Mouse (Mus musculus) MEL (cell line): ENCODE measurements around the gene Olfr1012. TPM values are rescaled to one million over a fixed set of nuclear protein-coding genes. Genes with fewer than 3 reads are reported as not detected.

Source experiments
- polyA plus RNA-seq, 2 experiments: library from polyadenylated mRNA; stranded (reverse) in 1 of 2; unstranded in 1 of 2; fragments of >175 nt in 1 of 2; fragments of >200 nt in 1 of 2; gene quantifications; 2 replicates each; pipeline versions ENCODE4 v1.2.1 to v1.2.4; 2012; ENCODE audit warnings: low replicate concordance in 2 of 2, low read depth in 1 of 2; ENCODE audit not compliant: insufficient read length in 2 of 2, insufficient read depth in 1 of 2, missing spikeins in 1 of 2
- total RNA-seq: library from RNA; depleted of rRNA; stranded (reverse); fragments of 300-350 nt; gene quantifications from 2 replicates; pipeline ENCODE4 v1.2.3, GENCODE M21; 2012; rRNA removed

Olfr1012 gene
- total and polyA plus RNA-seq, 3 experiments = not detected

Other genes with a start within 250 kb of the Olfr1012 start
- gene 4833423E24Rik, start 243.7 kb downstream of the Olfr1012 start, total RNA-seq = not detected in 2 replicates
- not detected for gene 4833423E24Rik, start 243.7 kb downstream of the Olfr1012 start, polyA plus RNA-seq
- gene Olfr996, start 183.6 kb downstream of the Olfr1012 start, total RNA-seq = not detected in 2 replicates
- not detected for gene Olfr996, start 183.6 kb downstream of the Olfr1012 start, polyA plus RNA-seq
- not detected in 2 replicates for gene Olfr998, start 173.8 kb downstream of the Olfr1012 start, total RNA-seq
- not detected for gene Olfr998, start 173.8 kb downstream of the Olfr1012 start, polyA plus RNA-seq
- gene Olfr1000, start 150.9 kb downstream of the Olfr1012 start, total RNA-seq = not detected in 2 replicates
- not detected for gene Olfr1000, start 150.9 kb downstream of the Olfr1012 start, polyA plus RNA-seq
- not detected in 2 replicates for gene Olfr1002, start 112.1 kb downstream of the Olfr1012 start, total RNA-seq
- gene Olfr1002, start 112.1 kb downstream of the Olfr1012 start, polyA plus RNA-seq = not detected
- not detected in 2 replicates for gene Olfr154, start 98.3 kb downstream of the Olfr1012 start, total RNA-seq
- gene Olfr154, start 98.3 kb downstream of the Olfr1012 start, polyA plus RNA-seq = not detected
- gene Olfr1006, start 84.0 kb downstream of the Olfr1012 start, total RNA-seq = not detected in 2 replicates
- gene Olfr1006, start 84.0 kb downstream of the Olfr1012 start, polyA plus RNA-seq = not detected
- not detected in 2 replicates for gene Olfr1008, start 73.3 kb downstream of the Olfr1012 start, total RNA-seq
- gene Olfr1008, start 73.3 kb downstream of the Olfr1012 start, polyA plus RNA-seq = not detected
- not detected in 2 replicates for gene Olfr1009, start 47.3 kb downstream of the Olfr1012 start, total RNA-seq
- gene Olfr1009, start 47.3 kb downstream of the Olfr1012 start, polyA plus RNA-seq = not detected
- not detected in 2 replicates for gene Olfr1013, start 4.3 kb upstream of the Olfr1012 start, total RNA-seq
- not detected for gene Olfr1013, start 4.3 kb upstream of the Olfr1012 start, polyA plus RNA-seq
- not detected in 2 replicates for gene Olfr1014, start 9.9 kb upstream of the Olfr1012 start, total RNA-seq
- gene Olfr1014, start 9.9 kb upstream of the Olfr1012 start, polyA plus RNA-seq = not detected
- gene Olfr1015, start 19.3 kb upstream of the Olfr1012 start, total RNA-seq = not detected in 2 replicates
- not detected for gene Olfr1015, start 19.3 kb upstream of the Olfr1012 start, polyA plus RNA-seq
- gene Olfr1016, start 39.8 kb upstream of the Olfr1012 start, total RNA-seq = not detected in 2 replicates
- not detected for gene Olfr1016, start 39.8 kb upstream of the Olfr1012 start, polyA plus RNA-seq
- not detected in 2 replicates for gene Olfr1018, start 55.7 kb upstream of the Olfr1012 start, total RNA-seq
- gene Olfr1018, start 55.7 kb upstream of the Olfr1012 start, polyA plus RNA-seq = not detected
- not detected in 2 replicates for gene Olfr1019, start 82.7 kb upstream of the Olfr1012 start, total RNA-seq
- not detected for gene Olfr1019, start 82.7 kb upstream of the Olfr1012 start, polyA plus RNA-seq
- not detected in 2 replicates for gene Olfr1020, start 84.3 kb upstream of the Olfr1012 start, total RNA-seq
- not detected for gene Olfr1020, start 84.3 kb upstream of the Olfr1012 start, polyA plus RNA-seq
- not detected in 2 replicates for gene Olfr1022, start 105.8 kb upstream of the Olfr1012 start, total RNA-seq
- gene Olfr1022, start 105.8 kb upstream of the Olfr1012 start, polyA plus RNA-seq = not detected
- gene Olfr1023, start 122.9 kb upstream of the Olfr1012 start, total RNA-seq = not detected in 2 replicates
- not detected for gene Olfr1023, start 122.9 kb upstream of the Olfr1012 start, polyA plus RNA-seq
- gene Olfr1024, start 142.3 kb upstream of the Olfr1012 start, total RNA-seq = not detected in 2 replicates
- not detected for gene Olfr1024, start 142.3 kb upstream of the Olfr1012 start, polyA plus RNA-seq
- gene Olfr1025-ps1, start 152.4 kb upstream of the Olfr1012 start, total RNA-seq = not detected in 2 replicates
- gene Olfr1025-ps1, start 152.4 kb upstream of the Olfr1012 start, polyA plus RNA-seq = not detected
- not detected in 2 replicates for gene Olfr1026, start 158.8 kb upstream of the Olfr1012 start, total RNA-seq
- gene Olfr1026, start 158.8 kb upstream of the Olfr1012 start, polyA plus RNA-seq = not detected
- not detected in 2 replicates for gene Olfr1028, start 187.7 kb upstream of the Olfr1012 start, total RNA-seq
- not detected for gene Olfr1028, start 187.7 kb upstream of the Olfr1012 start, polyA plus RNA-seq
- not detected in 2 replicates for gene Olfr1029, start 211.1 kb upstream of the Olfr1012 start, total RNA-seq
- not detected for gene Olfr1029, start 211.1 kb upstream of the Olfr1012 start, polyA plus RNA-seq
- not detected in 2 replicates for gene Olfr1030, start 216.5 kb upstream of the Olfr1012 start, total RNA-seq
- gene Olfr1030, start 216.5 kb upstream of the Olfr1012 start, polyA plus RNA-seq = not detected
- gene Olfr1031, start 227.5 kb upstream of the Olfr1012 start, total RNA-seq = not detected in 2 replicates
- not detected for gene Olfr1031, start 227.5 kb upstream of the Olfr1012 start, polyA plus RNA-seq
- not detected in 2 replicates for gene Olfr1032, start 242.8 kb upstream of the Olfr1012 start, total RNA-seq
- not detected for gene Olfr1032, start 242.8 kb upstream of the Olfr1012 start, polyA plus RNA-seq